19 mouse cellular contexts compared by ENCODE assay signal in genomic region chr9:66237742-66238141, GRCm38 (mm10).
DNase-seq lines count a peak whose midpoint lies in the region; ATAC-seq and TF ChIP-seq lines count a peak whose summit lies in the region.
"Had no signal": no experiment of that assay in that cellular context is flagged by ENCODE, and none has a peak within 500 bp of the region (broad histone marks: within the 10 kb centered on the region; RNA-seq: fewer than 3 reads in every experiment).

No protein-coding gene starts in this region.

- no peak overlapping the region for H3K9ac ChIP-seq in embryonic facial prominence, embryonic 14.5 days (ENCODE audit: low read depth, low read length)
- H3K9ac ChIP-seq: embryonic facial prominence, embryonic 13.5 days; kidney, embryonic 15.5 days; limb, embryonic 15.5 days; lung, embryonic 15.5 days; midbrain, embryonic 12.5 days had no signal

- intact Hi-C loops in left cerebral cortex, postnatal 36 days (cut with DNase I): no loop called here

- no peak for TF ChIP-seq POLR2A in kidney, adult 2 months (IDR thresholded peaks at IDR 0.05; ENCODE audit: low read depth, low read length)

- peaks cover 6% of the 10 kb centered on the region; the same call in 1 of the 2 replicates for H3K4me1 ChIP-seq in embryonic facial prominence, embryonic 14.5 days (ENCODE audit: control insufficient read depth, insufficient read depth, low read length)
- H3K4me1 ChIP-seq in embryonic facial prominence, embryonic 10.5 days: peaks cover 23% of the 10 kb centered on the region
- no peaks in the 10 kb centered on the region for H3K4me1 ChIP-seq in kidney, adult 2 months (ENCODE audit: control insufficient read depth, insufficient read depth, low read length)
- H3K4me1 ChIP-seq: midbrain, embryonic 12.5 days had no signal

- TF ChIP-seq CTCF in kidney, adult 2 months (conservative IDR thresholded peaks at IDR 0.05; ENCODE audit: insufficient read depth, insufficient read length, low read depth, low read length): 0 out of 2 replicates have a peak, but pooled peaks have one; percentile 13

- no peaks in the 10 kb centered on the region for H3K36me3 ChIP-seq in embryonic facial prominence, embryonic 14.5 days (ENCODE audit: control insufficient read depth, insufficient read depth, low read length)
- H3K36me3 ChIP-seq in embryonic facial prominence, embryonic 10.5 days (replicated peaks): no peaks in the 10 kb centered on the region
- H3K36me3 ChIP-seq in kidney, adult 2 months (ENCODE audit: control insufficient read depth, insufficient read depth, low read length): no peaks in the 10 kb centered on the region
- H3K36me3 ChIP-seq: embryonic facial prominence, embryonic 13.5 days; kidney, embryonic 15.5 days; limb, embryonic 15.5 days; lung, embryonic 15.5 days; midbrain, embryonic 12.5 days had no signal

- H3K27ac ChIP-seq in embryonic facial prominence, embryonic 14.5 days (replicated peaks; ENCODE audit: low read depth, low read length): no peak overlapping the region
- no peak overlapping the region for H3K27ac ChIP-seq in embryonic facial prominence, embryonic 10.5 days (replicated peaks)
- no peak overlapping the region for H3K27ac ChIP-seq in kidney, adult 2 months (ENCODE audit: insufficient read depth, low read depth, low read length)
- H3K27ac ChIP-seq: embryonic facial prominence, embryonic 13.5 days; kidney, embryonic 15.5 days; limb, embryonic 15.5 days; lung, embryonic 15.5 days; macrophage; midbrain, embryonic 12.5 days had no signal

- WGBS in embryonic facial prominence, embryonic 14.5 days: 71% methylated on average over 1 of the region's 1 CpGs
- 81% methylated on average over 1 of the region's 1 CpGs for WGBS in embryonic facial prominence, embryonic 10.5 days
- WGBS in kidney, adult 2 months: 87% methylated on average over 1 of the region's 1 CpGs

- H3K27me3 ChIP-seq in embryonic facial prominence, embryonic 14.5 days (replicated peaks; ENCODE audit: control insufficient read depth, insufficient read depth, low read length): no peaks in the 10 kb centered on the region
- no peaks in the 10 kb centered on the region for H3K27me3 ChIP-seq in embryonic facial prominence, embryonic 10.5 days (replicated peaks; ENCODE audit: low read depth, poor library complexity, severe bottlenecking)
- H3K27me3 ChIP-seq in kidney, adult 2 months (replicated peaks; ENCODE audit: control insufficient read depth, insufficient read depth, low read length): no peaks in the 10 kb centered on the region
- H3K27me3 ChIP-seq: embryonic facial prominence, embryonic 13.5 days; kidney, embryonic 15.5 days; limb, embryonic 15.5 days; lung, embryonic 15.5 days; midbrain, embryonic 12.5 days had no signal

- no peaks in the 10 kb centered on the region for H3K9me3 ChIP-seq in embryonic facial prominence, embryonic 14.5 days (ENCODE audit: control insufficient read depth, low read length)
- no peaks in the 10 kb centered on the region for H3K9me3 ChIP-seq in embryonic facial prominence, embryonic 10.5 days
- H3K9me3 ChIP-seq: embryonic facial prominence, embryonic 13.5 days; kidney, embryonic 15.5 days; limb, embryonic 15.5 days; lung, embryonic 15.5 days; midbrain, embryonic 12.5 days had no signal

- no peak for ATAC-seq in embryonic facial prominence, embryonic 14.5 days (ENCODE audit: low read depth)
- ATAC-seq: inflammation-experienced regulatory T-cells, adult 6 months had no signal

- H3K4me3 ChIP-seq in embryonic facial prominence, embryonic 14.5 days (ENCODE audit: low read depth, low read length): no peak overlapping the region
- H3K4me3 ChIP-seq in embryonic facial prominence, embryonic 10.5 days: no peak overlapping the region
- no peak overlapping the region for H3K4me3 ChIP-seq in kidney, adult 2 months (ENCODE audit: insufficient read depth, low read depth, low read length)
- H3K4me3 ChIP-seq: embryonic facial prominence, embryonic 13.5 days; kidney, embryonic 15.5 days; limb, embryonic 15.5 days; lung, embryonic 15.5 days; midbrain, embryonic 12.5 days had no signal

- peak; percentile 50 for DNase-seq in embryonic facial prominence, embryonic 14.5 days (ENCODE audit: low spot score)
- no peak for DNase-seq in embryonic facial prominence, embryonic 10.5 days (ENCODE audit: low spot score)
- no peak for DNase-seq in kidney, adult 2 months
- no peak for DNase-seq in kidney, postnatal 14 days
- DNase-seq in 3T3-L1 (ENCODE audit: low read depth, low spot score) (peak; percentile 25), adipocyte (ENCODE audit: low spot score) (peak; percentile 30)
- DNase-seq in left cerebral cortex, postnatal 36 days (ENCODE audit: low spot score in 2 of 2): no peak
- DNase-seq: adrenal gland, postnatal 10 days; cerebellum, adult 9-10 months; gastrocnemius, postnatal 25 days; heart, postnatal 10 days; thymus, postnatal 14 days had no signal

- H3K4me2 ChIP-seq in embryonic facial prominence, embryonic 14.5 days (ENCODE audit: low read depth, low read length): no peak overlapping the region
- H3K4me2 ChIP-seq: embryonic facial prominence, embryonic 13.5 days; kidney, embryonic 15.5 days; limb, embryonic 15.5 days; lung, embryonic 15.5 days; midbrain, embryonic 12.5 days had no signal

Comparison
In these comparisons a context has a peak if more than half of its experiments do, and no peak if none do; other contexts are left out.
1. DNase-seq: peak in embryonic facial prominence, embryonic 14.5 days (single experiment), 3T3-L1 (single experiment) and adipocyte (single experiment); none in embryonic facial prominence, embryonic 10.5 days (single experiment), kidney, adult 2 months (single experiment), kidney, postnatal 14 days (single experiment) and left cerebral cortex, postnatal 36 days (0 of 2).